Mouse (Mus musculus) midbrain, postnatal 0 days (tissue): Measurements from ENCODE around the gene Gm3285. TPM values are rescaled to one million over a fixed set of nuclear protein-coding genes. Genes with fewer than 3 reads are reported as not detected.

Source experiments
- ATAC-seq: fragments of 200-750 bp; cut with Nextera tagmentation; 2 replicates; pipeline ENCODE4 v1.8.0; 2017; ENCODE audit warnings: moderate number of reproducible peaks, mild to moderate bottlenecking, moderate TSS enrichment, moderate library complexity; ENCODE audit not compliant: low FRiP score
- DNase-seq: peaks from one replicate; pipeline ENCODE4 v3.0.0-alpha.2; 2015; ENCODE audit warnings: low spot score
- H3K27ac ChIP-seq: fragments of 300-500 bp; sonication (generic); 2 replicates; pipeline ENCODE4 v1.5.1; 2014; ENCODE audit warnings: low read depth, mild to moderate bottlenecking, low read length, mixed read lengths
- H3K27me3 ChIP-seq: fragments of 300-500 bp; sonication (generic); 2 replicates; pipeline ENCODE4 v1.6.1; 2014; ENCODE audit warnings: low read length, control low read depth, mixed read lengths; ENCODE audit not compliant: insufficient read depth
- H3K36me3 ChIP-seq: fragments of 300-500 bp; sonication (generic); 2 replicates; pipeline ENCODE4 v1.6.1; 2014; ENCODE audit warnings: low read length, control low read depth, mixed read lengths; ENCODE audit not compliant: insufficient read depth
- H3K4me1 ChIP-seq: fragments of 300-500 bp; sonication (generic); 2 replicates; pipeline ENCODE4 v1.6.1; 2014; ENCODE audit warnings: mild to moderate bottlenecking, control low read depth, antibody characterized with exemption, low read length, mixed read lengths; ENCODE audit not compliant: insufficient read depth
- H3K4me2 ChIP-seq: fragments of 300-500 bp; sonication (generic); 2 replicates; pipeline ENCODE4 v1.6.1; 2014; ENCODE audit warnings: low read depth, mild to moderate bottlenecking, low read length, mixed read lengths; ENCODE audit not compliant: poor library complexity, severe bottlenecking
- H3K4me3 ChIP-seq: fragments of 300-500 bp; sonication (generic); 2 replicates; pipeline ENCODE4 v1.5.1; 2014; ENCODE audit warnings: low read depth, mild to moderate bottlenecking, low read length, moderate library complexity
- H3K9ac ChIP-seq: fragments of 300-500 bp; sonication (generic); replicated peaks from 2 replicates; pipeline ENCODE4 v1.6.1; 2014; ENCODE audit warnings: mild to moderate bottlenecking, low read length, moderate library complexity, mixed read lengths; ENCODE audit not compliant: poor library complexity, severe bottlenecking
- H3K9me3 ChIP-seq: fragments of 300-500 bp; sonication (generic); 2 replicates; pipeline ENCODE4 v1.6.1; 2016; ENCODE audit warnings: low read length, control low read depth
- CTCF ChIP-seq: IDR thresholded peaks from 2 replicates; pipeline ENCODE4 v1.5.1; 2016; ENCODE audit warnings: antibody characterized with exemption, mild to moderate bottlenecking
- WGBS: fragments of 180-500 bp; shearing (Covaris S2); extraction: QIAGEN DNeasy Blood & Tissue Kit; methylation state at CpG from one replicate; pipeline ENCODE4 v1.1.7; 2014; 5-methylcytosine and 5-hydroxymethylcytosine counted together
- polyA plus RNA-seq: library from polyadenylated mRNA; unstranded; fragments of >200 nt; fragmentation: Nextera tagmentation; extraction: Ambion mirVana; gene quantifications from 2 replicates; pipeline ENCODE4 v1.2.1, GENCODE M21; 2015
- total RNA-seq: library from RNA; depleted of rRNA; stranded (reverse); fragments of >200 nt; gene quantifications from 2 replicates; pipeline ENCODE4 v1.2.3, GENCODE M21; 2014; rRNA removed

Gene Gm3285
- not detected in 2 replicates for total RNA-seq
- polyA plus RNA-seq = not detected in 2 replicates

- ATAC-seq = no peak
- no peaks in the 10 kb centered on the region for H3K4me1 ChIP-seq
- WGBS = 50% methylated on average over 7 of the region's 7 CpGs
These were observed at the start of gene Gm3285 for GRCm38 (mm10) chr10:77861675-77862074. Gm3285 (plus strand) TSS chr10:77861975.

GRCm38 (mm10) chr10:77814382-77814781, 47.4 kb upstream of the Gm3285 start, which contains the start of gene Gm2696:
Gm2696 (plus strand) TSS chr10:77814682.
- H3K4me1 ChIP-seq = no peaks in the 10 kb centered on the region
- H3K9ac ChIP-seq = no peak within 1 kb of the TSS
- H3K27me3 ChIP-seq = no peaks in the 10 kb centered on the region; the same call in 1 of the 2 replicates
- H3K4me2 ChIP-seq = no peak within 1 kb of the TSS
- no peak for DNase-seq
- H3K9me3 ChIP-seq = no peaks in the 10 kb centered on the region
- no peak within 1 kb of the TSS for H3K4me3 ChIP-seq
- no peaks in the 10 kb centered on the region for H3K36me3 ChIP-seq
- H3K27ac ChIP-seq = no peak within 1 kb of the TSS
- no peak for ATAC-seq
- 55% methylated on average over 4 of the region's 4 CpGs for WGBS
- no peak for TF ChIP-seq CTCF

More at GRCm38 (mm10) chr10:77861675-77862074, at the start of gene Gm3285:
- Histone ChIP-seq H3K4me2 (no peak within 1 kb of the TSS), H3K27ac (no peak within 1 kb of the TSS), H3K9ac (no peak within 1 kb of the TSS), H3K36me3 (no peaks in the 10 kb centered on the region), H3K27me3 (no peaks in the 10 kb centered on the region), H3K4me3 (no peak within 1 kb of the TSS), H3K9me3 (no peaks in the 10 kb centered on the region)
- no peak for DNase-seq
- TF ChIP-seq CTCF = no peak

DNA sequence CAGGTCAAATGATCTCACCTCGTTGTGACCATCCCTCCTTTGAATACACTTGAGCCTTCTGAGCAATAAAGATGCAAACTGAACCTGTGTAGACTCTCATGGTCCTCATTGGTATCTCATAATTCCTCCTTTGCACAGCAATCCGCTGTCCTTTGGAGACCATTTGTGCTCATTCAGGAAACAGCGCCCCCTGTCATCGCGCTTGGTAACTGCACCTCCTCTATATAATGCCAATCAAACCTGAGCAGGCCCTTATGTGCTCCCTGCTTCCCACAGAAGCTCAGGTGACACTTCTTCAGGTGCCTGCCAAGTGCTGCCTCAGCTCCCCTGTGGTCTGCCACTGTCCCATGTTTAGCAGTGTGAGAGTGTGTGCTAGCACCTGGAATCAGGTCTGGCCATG, 46.3 kb upstream of the Gm3285 start:
- ATAC-seq (no peak), DNase-seq (peak; percentile 36)
- Histone ChIP-seq H3K9me3 (no peaks in the 10 kb centered on the region), H3K36me3 (no peaks in the 10 kb centered on the region), H3K9ac (no peak overlapping the region), H3K4me2 (no peak overlapping the region), H3K27ac (no peak overlapping the region), H3K4me3 (no peak overlapping the region), H3K27me3 (no peaks in the 10 kb centered on the region; the same call in 1 of the 2 replicates), H3K4me1 (no peaks in the 10 kb centered on the region)
- TF ChIP-seq CTCF = peak; percentile 73
- WGBS = 35% methylated on average over 5 of the region's 5 CpGs

- no peak for TF ChIP-seq CTCF
- Histone ChIP-seq H3K9me3 (no peaks in the 10 kb centered on the region), H3K36me3 (no peaks in the 10 kb centered on the region), H3K9ac (no peak overlapping the region), H3K27ac (no peak overlapping the region), H3K4me3 (no peak overlapping the region), H3K4me1 (no peaks in the 10 kb centered on the region), H3K4me2 (no peak overlapping the region), H3K27me3 (no peaks in the 10 kb centered on the region; the same call in 1 of the 2 replicates)
- ATAC-seq = peak; percentile 61
- 98% methylated on average over 4 of the region's 4 CpGs for WGBS
- DNase-seq = no peak
These were observed 43.3 kb upstream of the Gm3285 start for GRCm38 (mm10) chr10:77818523-77818922.

- Histone ChIP-seq H3K4me1 (no peaks in the 10 kb centered on the region), H3K4me3 (no peak overlapping the region), H3K36me3 (no peaks in the 10 kb centered on the region), H3K27ac (no peak overlapping the region), H3K27me3 (no peaks in the 10 kb centered on the region; the same call in 1 of the 2 replicates), H3K9me3 (no peaks in the 10 kb centered on the region), H3K9ac (no peak overlapping the region), H3K4me2 (peak overlapping the region; percentile 20; the same call in 1 of the 2 replicates)
- DNase-seq (peak; percentile 16), ATAC-seq (0 out of 2 replicates have a peak, but pooled peaks have one; percentile 66)
- WGBS = 33% methylated on average over 4 of the region's 4 CpGs
- no peak for TF ChIP-seq CTCF
These were observed 42.6 kb upstream of the Gm3285 start for GRCm38 (mm10) chr10:77819203-77819602.

- no peak within 1 kb of the TSS for H3K4me3 ChIP-seq
- no peaks in the 10 kb centered on the region for H3K4me1 ChIP-seq
- TF ChIP-seq CTCF = no peak
- H3K27ac ChIP-seq = no peak within 1 kb of the TSS
- ATAC-seq (no peak), DNase-seq (no peak)
- no peaks in the 10 kb centered on the region for H3K36me3 ChIP-seq
- H3K27me3 ChIP-seq = no peaks in the 10 kb centered on the region
- H3K9me3 ChIP-seq = no peaks in the 10 kb centered on the region
- 70% methylated on average over 6 of the region's 6 CpGs for WGBS
- H3K9ac ChIP-seq = no peak within 1 kb of the TSS
- H3K4me2 ChIP-seq = no peak within 1 kb of the TSS
These were observed 34.8 kb upstream of the Gm3285 start, which contains the start of gene Krtap10-4 for GRCm38 (mm10) chr10:77826951-77827350. Krtap10-4 (minus strand) TSS chr10:77827095.
